Mouse (Mus musculus) A20 (cell line): ENCODE measurements around the gene 2310011J03Rik.
A peak's percentile ranks its signal among the peaks of the same experiment; 100 is the strongest.

ENCODE experiments used
- DNase-seq: peaks from one replicate; pipeline ENCODE4 v3.0.0-alpha.2; 2011; ENCODE audit warnings: low read depth, low spot score

2310011J03Rik gene

GRCm38 (mm10) chr10:80294311-80294710 lies 26.0 kb downstream of the 2310011J03Rik start:
- no peak for DNase-seq

DNA sequence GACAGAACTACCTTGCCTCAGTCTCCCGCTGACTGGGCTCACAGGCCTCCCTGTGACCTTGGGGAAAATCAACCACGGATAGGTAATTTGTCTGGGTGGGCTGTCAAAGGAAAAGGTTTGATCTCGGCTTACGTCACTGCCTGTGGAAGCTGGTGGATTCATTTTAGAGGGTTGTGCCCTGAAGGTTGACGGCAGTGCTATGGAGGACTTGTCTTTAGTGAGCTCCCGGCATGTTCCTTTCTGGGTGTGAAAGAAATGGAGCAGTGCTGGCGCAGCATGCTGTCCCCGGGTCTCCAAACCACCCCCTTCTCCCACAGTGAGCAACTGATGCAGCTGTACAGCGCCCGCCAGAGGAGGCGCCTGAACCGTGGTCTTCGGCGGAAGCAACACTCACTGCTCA lies 27.0 kb downstream of the 2310011J03Rik start:
- DNase-seq, result peak; percentile 43

GRCm38 (mm10) chr10:80292251-80293146 lies 27.8 kb downstream of the 2310011J03Rik start, which contains the start of gene Rps15:
Rps15 (plus strand) TSS chr10:80292453.
- peak; percentile 97 for DNase-seq

DNA sequence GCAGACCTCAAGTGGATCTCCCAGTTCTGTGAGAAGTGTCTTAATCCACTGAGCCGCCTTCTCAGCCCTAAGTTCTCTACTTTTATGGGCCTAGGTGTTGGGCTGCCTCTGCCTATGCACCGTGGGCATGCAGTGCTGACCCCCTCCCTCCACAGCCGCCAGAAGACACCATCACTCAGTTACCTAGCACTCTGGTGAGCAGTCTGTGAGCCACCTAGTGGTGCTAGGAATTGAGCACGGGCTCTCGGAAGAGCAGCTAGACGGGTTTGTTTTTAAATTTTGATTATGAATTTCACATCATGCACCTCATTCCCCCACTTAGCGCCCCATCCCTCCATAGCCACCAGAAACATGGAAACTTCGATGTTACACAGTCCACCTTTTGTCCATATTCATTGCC lies 31.7 kb downstream of the 2310011J03Rik start:
- DNase-seq, result no peak

- no peak for DNase-seq
These were observed 32.2 kb downstream of the 2310011J03Rik start for GRCm38 (mm10) chr10:80288097-80288496.

DNA sequence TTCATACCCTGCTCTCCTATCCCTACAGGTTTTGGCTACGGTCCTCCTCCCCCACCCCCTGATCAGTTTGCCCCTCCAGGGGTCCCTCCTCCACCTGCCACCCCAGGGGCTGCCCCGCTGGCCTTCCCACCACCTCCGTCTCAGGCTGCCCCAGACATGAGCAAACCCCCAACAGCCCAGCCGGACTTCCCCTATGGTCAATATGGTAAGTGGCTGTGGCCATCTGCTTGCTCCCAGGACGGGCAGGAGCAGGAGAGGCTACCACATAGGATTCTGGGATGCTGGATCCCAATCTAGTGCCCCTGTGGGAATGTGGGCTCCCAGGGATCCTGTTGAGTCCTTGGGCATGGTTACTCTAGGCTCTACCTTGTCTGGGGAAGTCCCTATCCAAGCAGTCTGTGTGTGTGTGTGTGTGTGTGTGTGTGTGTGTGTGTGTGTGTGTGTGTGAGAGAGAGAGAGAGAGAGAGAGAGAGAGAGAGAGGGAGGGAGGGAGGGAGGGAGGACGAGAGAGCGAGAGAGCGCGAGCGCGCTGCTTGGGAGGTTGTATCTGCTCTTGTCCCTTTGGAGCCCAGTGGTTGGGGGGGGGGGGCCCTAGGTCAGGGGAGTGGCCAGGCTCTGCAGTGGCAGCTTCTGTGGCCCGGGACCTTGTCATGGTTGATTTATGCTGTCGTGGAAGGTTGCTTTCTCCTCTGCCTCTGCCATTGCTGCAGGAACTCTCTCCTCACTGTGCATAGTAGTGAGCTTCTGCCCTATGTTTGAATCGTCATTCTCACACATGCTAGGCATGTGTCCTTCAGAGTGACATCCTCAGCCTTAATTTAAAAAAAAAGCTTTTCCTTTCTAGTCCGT lies 34.9 kb downstream of the 2310011J03Rik start:
- no peak for DNase-seq

DNA sequence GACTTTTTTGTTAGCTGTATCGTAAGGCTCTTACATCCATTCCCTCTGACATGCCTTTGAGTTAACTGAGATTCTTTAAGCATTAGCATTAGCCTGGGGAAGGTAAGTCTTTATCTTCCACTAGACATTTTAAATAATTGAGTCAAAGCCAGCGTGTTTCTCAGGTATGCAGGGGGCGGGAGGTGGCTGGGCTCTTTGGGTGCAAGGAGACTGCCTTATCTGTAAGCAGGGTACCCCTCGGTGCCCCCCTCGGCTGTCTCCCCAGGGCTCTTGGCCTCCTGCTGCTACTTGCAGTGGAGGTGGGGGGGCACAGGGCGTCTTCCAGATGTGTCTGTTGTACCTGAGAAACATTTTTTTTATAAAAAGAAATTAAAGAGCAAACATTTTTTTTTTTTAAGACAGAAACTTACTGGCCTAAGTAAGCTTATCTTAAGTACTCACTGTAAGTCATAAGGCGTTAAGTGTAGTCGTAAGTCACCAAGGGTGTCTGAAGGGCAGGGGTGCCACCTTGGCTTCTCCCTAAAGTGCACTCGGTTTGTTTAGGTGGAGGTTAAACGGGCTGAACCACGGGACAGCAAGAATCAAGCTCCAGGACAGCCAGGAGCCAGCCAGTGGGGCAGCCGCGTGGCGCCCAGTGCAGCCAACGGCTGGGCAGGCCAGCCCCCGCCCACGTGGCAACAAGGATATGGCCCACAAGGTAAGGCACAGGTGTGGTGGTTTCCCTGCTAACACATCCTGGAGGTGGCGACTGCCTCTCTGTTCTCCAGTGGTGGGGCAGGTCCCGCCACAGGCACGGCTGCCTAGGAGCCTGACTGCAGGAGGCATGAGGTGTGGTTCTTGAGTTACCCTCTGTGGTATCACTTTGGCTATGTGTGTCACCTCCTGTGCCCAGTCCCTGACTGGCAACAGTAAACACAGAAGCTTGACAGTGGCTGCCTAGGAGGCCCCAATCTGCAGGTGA lies 37.6 kb downstream of the 2310011J03Rik start:
- no peak for DNase-seq

- DNase-seq, result no peak
These were observed 38.4 kb downstream of the 2310011J03Rik start for GRCm38 (mm10) chr10:80281921-80282371.

DNA sequence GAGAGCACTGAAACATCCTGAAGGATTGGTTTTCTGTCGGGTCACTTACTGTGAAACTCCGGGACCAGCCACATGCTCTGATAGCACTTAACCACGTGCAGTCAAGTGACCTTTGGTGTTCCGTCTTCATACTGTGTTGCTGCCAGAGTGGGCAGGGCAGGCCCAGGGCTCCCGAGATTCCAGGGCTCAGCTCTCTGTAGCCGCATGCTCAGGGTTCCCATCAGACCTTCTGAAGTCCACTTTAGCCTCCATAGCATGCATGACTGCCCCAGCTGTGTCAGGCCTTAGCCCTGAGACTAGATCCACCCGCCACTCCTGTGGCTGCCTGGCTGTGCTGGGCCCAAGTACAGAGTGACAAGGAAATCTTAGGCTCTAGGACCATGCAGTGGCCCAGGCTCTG lies 39.0 kb downstream of the 2310011J03Rik start:
- no peak for DNase-seq

GRCm38 (mm10) chr10:80279273-80279672 lies 41.1 kb downstream of the 2310011J03Rik start:
- DNase-seq, result no peak

GRCm38 (mm10) chr10:80278390-80278789 lies 41.9 kb downstream of the 2310011J03Rik start:
- DNase-seq, result no peak

GRCm38 (mm10) chr10:80276238-80276637 lies 44.1 kb downstream of the 2310011J03Rik start:
- DNase-seq, result no peak

GRCm38 (mm10) chr10:80273847-80274246 lies 46.5 kb downstream of the 2310011J03Rik start:
- no peak for DNase-seq

GRCm38 (mm10) chr10:80271870-80272585 lies 48.3 kb downstream of the 2310011J03Rik start:
- DNase-seq, result no peak

GRCm38 (mm10) chr10:80271186-80271843 lies 49.0 kb downstream of the 2310011J03Rik start:
- DNase-seq, result no peak

- no peak for DNase-seq
These were observed 49.6 kb downstream of the 2310011J03Rik start for GRCm38 (mm10) chr10:80270734-80271181.

GRCm38 (mm10) chr10:80270099-80270498 lies 50.2 kb downstream of the 2310011J03Rik start:
- no peak for DNase-seq
